Mouse (Mus musculus) stomach, postnatal 0 days (tissue): ENCODE measurements around the gene Nxnl2. TPM values are rescaled to one million over a fixed set of nuclear protein-coding genes. Genes with fewer than 3 reads are reported as not detected.
A peak's percentile ranks its signal among the peaks of the same experiment; 100 is the strongest.

Experiments
- ATAC-seq: fragments of 200-750 bp; cut with Nextera tagmentation; 2 replicates; pipeline ENCODE4 v1.8.0; 2017; ENCODE audit not compliant: low FRiP score, low TSS enrichment
- DNase-seq: peaks from one replicate; pipeline ENCODE4 v3.0.0-alpha.2; 2016; ENCODE audit warnings: low spot score
- H3K27ac ChIP-seq: fragments of 300-500 bp; sonication (generic); replicated peaks from 2 replicates; pipeline ENCODE4 v1.5.1; 2014; ENCODE audit warnings: mild to moderate bottlenecking, control low read depth
- H3K27me3 ChIP-seq: fragments of 300-500 bp; sonication (generic); 2 replicates; pipeline ENCODE4 v1.6.1; 2014; ENCODE audit warnings: low read length; ENCODE audit not compliant: control insufficient read depth, insufficient read depth
- H3K36me3 ChIP-seq: fragments of 300-500 bp; sonication (generic); 2 replicates; pipeline ENCODE4 v1.6.1; 2014; ENCODE audit warnings: low read length, mixed read lengths; ENCODE audit not compliant: control insufficient read depth, insufficient read depth
- H3K4me1 ChIP-seq: fragments of 300-500 bp; sonication (generic); replicated peaks from 2 replicates; pipeline ENCODE4 v1.6.1; 2014; ENCODE audit warnings: antibody characterized with exemption; ENCODE audit not compliant: control insufficient read depth, insufficient read depth
- H3K4me2 ChIP-seq: fragments of 300-500 bp; sonication (generic); replicated peaks from 2 replicates; pipeline ENCODE4 v1.6.1; 2014; ENCODE audit warnings: low read depth, mild to moderate bottlenecking, control low read depth, moderate library complexity
- H3K4me3 ChIP-seq: fragments of 300-500 bp; sonication (generic); 2 replicates; pipeline ENCODE4 v1.5.1; 2014; ENCODE audit warnings: low read depth, low read length, control low read depth
- H3K9ac ChIP-seq: fragments of 300-500 bp; sonication (generic); 2 replicates; pipeline ENCODE4 v1.6.1; 2014; ENCODE audit warnings: mild to moderate bottlenecking, low read length, control low read depth, mixed read lengths
- H3K9me3 ChIP-seq: fragments of 300-500 bp; sonication (generic); 2 replicates; pipeline ENCODE4 v1.6.1; 2016; ENCODE audit warnings: low read length; ENCODE audit not compliant: control insufficient read depth
- CTCF ChIP-seq: IDR thresholded peaks from 2 replicates; pipeline ENCODE4 v1.5.1; 2016; ENCODE audit warnings: antibody characterized with exemption, low read depth, mild to moderate bottlenecking, moderate library complexity
- EP300 ChIP-seq: optimal IDR thresholded peaks from 2 replicates; pipeline ENCODE3; 2016; ENCODE audit warnings: antibody characterized with exemption
- WGBS: fragments of 180-500 bp; shearing (Covaris S2); extraction: QIAGEN DNeasy Blood & Tissue Kit; methylation state at CpG from one replicate; pipeline ENCODE4 v1.1.7; 2014; 5-methylcytosine and 5-hydroxymethylcytosine counted together
- microRNA-seq: library from miRNA; unstranded; fragments of <30 nt; microRNA quantifications from one replicate; pipeline ENCODE4, GENCODE M21; 2016
- polyA plus RNA-seq: library from polyadenylated mRNA; unstranded; fragments of >200 nt; fragmentation: Nextera tagmentation; extraction: Ambion mirVana; gene quantifications from 2 replicates; pipeline ENCODE4 v1.2.1, GENCODE M21; 2015

The Nxnl2 gene
- polyA plus RNA-seq, 1 experiment from 2014 or later = 4.6 TPM

- 66% methylated on average over 18 of the region's 18 CpGs for WGBS
- Histone ChIP-seq H3K27ac (no peak overlapping the region), H3K9ac (no peak overlapping the region), H3K4me3 (no peak overlapping the region), H3K4me1 (no peaks in the 10 kb centered on the region), H3K9me3 (no peaks in the 10 kb centered on the region), H3K4me2 (no peak overlapping the region), H3K27me3 (no peaks in the 10 kb centered on the region), H3K36me3 (no peaks in the 10 kb centered on the region)
- DNase-seq (peak; percentile 16), ATAC-seq (no peak; the same call in 1 of the 2 replicates)
- TF ChIP-seq CTCF = peak; percentile 69
- TF ChIP-seq EP300 = no peak
These were observed 37.7 kb downstream of the Nxnl2 start for GRCm38 (mm10) chr13:51208378-51209100.

GRCm38 (mm10) chr13:51210639-51211038 lies 39.8 kb downstream of the Nxnl2 start:
- no peak for ATAC-seq
- no peaks in the 10 kb centered on the region for H3K4me1 ChIP-seq
- no peak overlapping the region for H3K27ac ChIP-seq
- H3K36me3 ChIP-seq = no peaks in the 10 kb centered on the region
- no peak overlapping the region for H3K4me3 ChIP-seq
- H3K9me3 ChIP-seq = no peaks in the 10 kb centered on the region
- H3K4me2 ChIP-seq = no peak overlapping the region
- WGBS = 70% methylated on average over 5 of the region's 5 CpGs
- no peak for TF ChIP-seq EP300
- TF ChIP-seq CTCF = 0 out of 2 replicates have a peak, but pooled peaks have one; percentile 25
- no peak for DNase-seq
- no peaks in the 10 kb centered on the region for H3K27me3 ChIP-seq
- no peak overlapping the region for H3K9ac ChIP-seq

DNA sequence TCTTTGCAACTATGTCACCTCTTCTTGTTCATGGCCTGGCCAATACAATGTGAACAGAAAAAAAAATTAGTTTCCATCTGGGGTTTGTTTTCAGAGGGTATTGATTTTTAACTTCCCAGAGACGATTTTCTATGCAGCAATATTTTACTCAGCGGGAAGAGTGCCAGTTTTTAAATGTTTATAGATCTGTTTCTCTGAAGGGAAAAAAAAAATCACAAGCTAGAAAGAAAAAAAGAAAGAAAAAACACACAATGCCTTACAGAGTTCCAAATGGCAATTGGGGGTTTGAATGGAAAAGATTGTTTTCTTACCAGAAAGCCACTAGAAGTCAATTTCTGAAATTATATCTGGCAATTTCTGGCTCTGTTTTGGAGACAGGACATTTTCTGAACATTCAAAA lies 43.9 kb downstream of the Nxnl2 start:
- DNase-seq = no peak

GRCm38 (mm10) chr13:51220897-51221296 lies 50.1 kb downstream of the Nxnl2 start:
- H3K9me3 ChIP-seq = no peaks in the 10 kb centered on the region
- 82% methylated on average over 4 of the region's 4 CpGs for WGBS
- H3K36me3 ChIP-seq = no peaks in the 10 kb centered on the region
- no peak overlapping the region for H3K4me2 ChIP-seq
- ATAC-seq = no peak
- H3K9ac ChIP-seq = no peak overlapping the region
- no peak for TF ChIP-seq CTCF
- TF ChIP-seq EP300 = no peak
- H3K27me3 ChIP-seq = no peaks in the 10 kb centered on the region
- no peaks in the 10 kb centered on the region for H3K4me1 ChIP-seq
- no peak for DNase-seq
- no peak overlapping the region for H3K4me3 ChIP-seq
- H3K27ac ChIP-seq = no peak overlapping the region

More for the DNA sequence above, 43.9 kb downstream of the Nxnl2 start:
- WGBS = 30% methylated on average over 2 of the region's 2 CpGs
- Histone ChIP-seq H3K4me1 (no peaks in the 10 kb centered on the region), H3K4me2 (no peak overlapping the region), H3K4me3 (no peak overlapping the region), H3K9ac (no peak overlapping the region), H3K9me3 (no peaks in the 10 kb centered on the region), H3K27ac (no peak overlapping the region), H3K27me3 (no peaks in the 10 kb centered on the region), H3K36me3 (no peaks in the 10 kb centered on the region)
- ATAC-seq = no peak
- TF ChIP-seq CTCF (no peak), EP300 (no peak)

- no peak for TF ChIP-seq CTCF
- no peak for TF ChIP-seq EP300
- no peak for DNase-seq
- H3K9me3 ChIP-seq = no peaks in the 10 kb centered on the region
- no peaks in the 10 kb centered on the region for H3K36me3 ChIP-seq
- no peak overlapping the region for H3K9ac ChIP-seq
- H3K4me3 ChIP-seq = no peak overlapping the region
- 0 out of 2 replicates have a peak, but pooled peaks have one; percentile 21 for ATAC-seq
- no peak overlapping the region for H3K27ac ChIP-seq
- H3K27me3 ChIP-seq = no peaks in the 10 kb centered on the region
- H3K4me1 ChIP-seq = no peaks in the 10 kb centered on the region
- 52% methylated on average over 12 of the region's 12 CpGs for WGBS
- no peak overlapping the region for H3K4me2 ChIP-seq
These were observed 50.8 kb downstream of the Nxnl2 start for GRCm38 (mm10) chr13:51221425-51222160.

Small RNA genes lying within 50 kb of the gene (microRNA-seq; reads per million reads assigned to microRNA genes)
- gene Gm44341 = not detected

Other genes starting within 250 kb of the Nxnl2 start
- gene Spin1, start 70.1 kb upstream of the Nxnl2 start, polyA plus RNA-seq = 27.9 and 29.2 TPM in 2 replicates
- 7.2 and 8.1 TPM in 2 replicates for gene S1pr3, start 237.6 kb downstream of the Nxnl2 start, polyA plus RNA-seq